Mouse (Mus musculus) kidney, adult 2 months (tissue): ENCODE results near the gene Mst1.

Source experiments
- CTCF ChIP-seq: fragments of 200-500 bp; conservative IDR thresholded peaks from 2 replicates; pipeline ENCODE4 v1.5.1; 2011; ENCODE audit warnings: low read depth, mild to moderate bottlenecking, control low read depth, low read length, moderate library complexity, mixed read lengths; ENCODE audit not compliant: insufficient read depth, insufficient read length
- POLR2A ChIP-seq: fragments of 200-500 bp; IDR thresholded peaks from one replicate; pipeline ENCODE4 v1.6.1; 2011; ENCODE audit warnings: low read depth, low read length, control low read depth

GRCm38 (mm10) chr9:108069007-108069406, 11.2 kb upstream of the Mst1 start:
- TF ChIP-seq CTCF (no peak), POLR2A (no peak)
